Mouse (Mus musculus) kidney, embryonic 15.5 days (tissue): ENCODE results near the gene Mapk8ip2. TPM values are rescaled to one million over a fixed set of nuclear protein-coding genes. Genes with fewer than 3 reads are reported as not detected.

Experiments used
- ATAC-seq: fragments of 200-750 bp; cut with Nextera tagmentation; replicated peaks from 2 replicates; pipeline ENCODE4 v1.8.0; 2017; ENCODE audit warnings: moderate TSS enrichment; ENCODE audit not compliant: low FRiP score
- H3K27ac ChIP-seq: fragments of 300-500 bp; sonication (generic); 2 replicates; pipeline ENCODE4 v1.5.1; 2015; ENCODE audit warnings: mild to moderate bottlenecking, inconsistent platforms
- H3K27me3 ChIP-seq: fragments of 300-500 bp; sonication (generic); 2 replicates; pipeline ENCODE4 v1.6.1; 2015; ENCODE audit warnings: inconsistent platforms
- H3K36me3 ChIP-seq: fragments of 300-500 bp; sonication (generic); 2 replicates; pipeline ENCODE4 v1.6.1; 2015; ENCODE audit warnings: inconsistent platforms
- H3K4me1 ChIP-seq: fragments of 300-500 bp; sonication (generic); 2 replicates; pipeline ENCODE4 v1.6.1; 2015; ENCODE audit warnings: inconsistent platforms
- H3K4me2 ChIP-seq: fragments of 300-500 bp; sonication (generic); 2 replicates; pipeline ENCODE4 v1.6.1; 2015; ENCODE audit warnings: moderate library complexity, mild to moderate bottlenecking, inconsistent platforms
- H3K4me3 ChIP-seq: fragments of 300-500 bp; sonication (generic); replicated peaks from 2 replicates; pipeline ENCODE4 v1.5.1; 2015; ENCODE audit warnings: mild to moderate bottlenecking, inconsistent platforms
- H3K9ac ChIP-seq: fragments of 300-500 bp; sonication (generic); 2 replicates; pipeline ENCODE4 v1.6.1; 2015; ENCODE audit warnings: mild to moderate bottlenecking, inconsistent platforms
- H3K9me3 ChIP-seq: fragments of 300-500 bp; sonication (generic); replicated peaks from 2 replicates; pipeline ENCODE4 v1.6.1; 2016; ENCODE audit warnings: inconsistent platforms
- WGBS: fragments of 180-500 bp; shearing (Covaris S2); methylation state at CpG from one replicate; pipeline ENCODE4 v1.1.7; 2015; ENCODE audit warnings: mixed read lengths; 5-methylcytosine and 5-hydroxymethylcytosine counted together
- polyA plus RNA-seq: library from polyadenylated mRNA; unstranded; fragments of >200 nt; fragmentation: Nextera tagmentation; extraction: Ambion mirVana; gene quantifications from 2 replicates; pipeline ENCODE4 v1.2.1, GENCODE M21; 2015

The Mapk8ip2 gene
- polyA plus RNA-seq, 1 experiment from 2014 or later, result 1.7 TPM

DNA sequence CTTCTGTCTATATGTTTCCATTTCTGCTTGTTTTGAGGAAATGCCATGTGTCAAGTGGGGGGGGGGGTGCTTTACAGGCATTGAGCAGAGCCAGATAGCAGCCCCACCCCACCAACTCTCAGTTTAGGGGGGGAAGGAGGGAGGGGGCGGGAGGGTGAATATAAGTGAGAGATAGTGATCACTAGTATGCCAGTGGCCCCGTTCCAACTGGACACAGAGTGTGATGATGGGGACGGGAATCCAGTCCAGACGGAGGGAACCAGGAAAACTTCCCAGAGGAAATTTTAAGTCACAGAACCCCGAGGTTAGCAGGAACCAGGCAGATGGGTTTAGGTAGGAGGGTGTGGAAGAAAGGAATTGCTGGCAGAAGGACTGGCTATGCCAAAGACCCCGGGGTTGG is 1.9 kb downstream of the Mapk8ip2 start:
- Histone ChIP-seq H3K4me1 (peaks cover 13% of the 10 kb centered on the region), H3K9ac (no peak overlapping the region), H3K9me3 (no peaks in the 10 kb centered on the region), H3K4me3 (no peak overlapping the region), H3K4me2 (no peak overlapping the region), H3K27ac (no peak overlapping the region), H3K36me3 (no peaks in the 10 kb centered on the region), H3K27me3 (peaks cover 30% of the 10 kb centered on the region)
- 77% methylated on average over 6 of the region's 6 CpGs for WGBS
- ATAC-seq, result no peak

DNA sequence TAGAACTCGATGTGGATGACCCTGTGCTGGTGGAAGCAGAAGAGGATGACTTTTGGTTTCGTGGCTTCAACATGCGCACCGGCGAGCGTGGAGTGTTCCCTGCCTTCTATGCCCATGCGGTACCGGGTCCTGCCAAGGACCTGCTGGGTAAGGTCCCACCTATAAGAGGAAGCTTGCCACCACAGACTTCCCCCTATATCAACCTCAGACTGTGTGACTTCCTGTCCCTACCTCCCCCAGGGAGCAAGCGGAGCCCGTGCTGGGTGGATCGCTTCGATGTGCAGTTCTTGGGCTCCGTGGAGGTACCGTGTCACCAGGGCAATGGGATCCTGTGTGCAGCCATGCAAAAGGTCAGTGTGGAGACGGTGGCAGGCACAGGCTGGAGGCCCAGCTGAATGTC is 5.2 kb downstream of the Mapk8ip2 start:
- 89% methylated on average over 15 of the region's 15 CpGs for whole genome bisulfite sequencing
- H3K27me3 ChIP-seq, result peaks cover 19% of the 10 kb centered on the region
- H3K27ac ChIP-seq, result no peak overlapping the region
- peaks cover 7% of the 10 kb centered on the region for H3K4me1 ChIP-seq
- no peak overlapping the region for H3K4me3 ChIP-seq
- no peak overlapping the region for H3K9ac ChIP-seq
- no peaks in the 10 kb centered on the region for H3K9me3 ChIP-seq
- H3K4me2 ChIP-seq, result no peak overlapping the region
- no peaks in the 10 kb centered on the region for H3K36me3 ChIP-seq
- no peak for ATAC-seq

DNA sequence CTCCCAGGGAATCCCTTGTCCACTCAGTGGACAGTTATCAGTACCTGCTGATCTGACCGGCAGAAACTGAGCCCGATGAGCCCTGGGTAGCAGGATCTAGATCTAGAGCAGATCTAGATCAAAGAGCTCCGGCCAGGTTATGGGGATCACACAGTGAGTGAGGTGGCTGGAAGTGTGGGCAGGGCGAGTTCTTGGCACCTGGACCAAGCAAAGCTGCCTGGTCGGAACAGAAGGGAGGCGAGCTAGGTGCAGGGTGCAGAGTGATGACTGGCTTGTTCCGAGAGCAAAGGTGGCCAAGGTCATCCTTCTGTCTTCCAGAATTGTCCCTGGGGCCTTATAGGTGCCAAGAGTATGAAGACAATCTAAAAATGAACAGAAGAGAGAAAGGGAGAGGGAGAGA is 6.1 kb downstream of the Mapk8ip2 start:
- Histone ChIP-seq H3K4me3 (no peak overlapping the region), H3K9ac (no peak overlapping the region), H3K4me1 (no peaks in the 10 kb centered on the region), H3K9me3 (no peaks in the 10 kb centered on the region), H3K27ac (no peak overlapping the region), H3K4me2 (no peak overlapping the region), H3K36me3 (no peaks in the 10 kb centered on the region), H3K27me3 (0 out of 2 replicates have a peak, but pooled peaks cover 11% of the 10 kb centered on the region)
- 82% methylated on average over 7 of the region's 7 CpGs for WGBS
- ATAC-seq, result no peak

DNA sequence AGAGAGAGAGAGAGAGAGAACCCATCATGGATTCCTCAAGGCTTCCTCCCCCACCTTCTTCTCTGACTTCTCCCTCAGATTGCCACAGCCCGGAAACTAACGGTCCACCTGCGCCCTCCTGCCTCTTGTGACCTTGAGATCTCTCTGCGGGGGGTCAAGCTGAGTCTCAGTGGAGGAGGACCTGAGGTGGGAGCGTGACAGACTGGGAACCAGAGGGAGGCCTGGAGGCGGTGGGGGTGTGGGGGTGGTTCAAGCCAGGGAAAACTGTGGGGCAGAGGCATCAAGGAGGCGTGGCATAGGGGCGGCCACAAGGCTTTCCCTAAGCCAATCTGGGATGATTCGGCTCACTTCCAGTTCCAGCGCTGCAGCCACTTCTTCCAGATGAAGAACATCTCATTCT is 6.6 kb downstream of the Mapk8ip2 start:
- Histone ChIP-seq H3K4me2 (no peak overlapping the region), H3K4me3 (no peak overlapping the region), H3K36me3 (no peaks in the 10 kb centered on the region), H3K9ac (no peak overlapping the region), H3K27me3 (0 out of 2 replicates have a peak, but pooled peaks cover 6% of the 10 kb centered on the region), H3K9me3 (no peaks in the 10 kb centered on the region), H3K27ac (no peak overlapping the region), H3K4me1 (no peaks in the 10 kb centered on the region)
- no peak for ATAC-seq
- 72% methylated on average over 10 of the region's 10 CpGs for WGBS

DNA sequence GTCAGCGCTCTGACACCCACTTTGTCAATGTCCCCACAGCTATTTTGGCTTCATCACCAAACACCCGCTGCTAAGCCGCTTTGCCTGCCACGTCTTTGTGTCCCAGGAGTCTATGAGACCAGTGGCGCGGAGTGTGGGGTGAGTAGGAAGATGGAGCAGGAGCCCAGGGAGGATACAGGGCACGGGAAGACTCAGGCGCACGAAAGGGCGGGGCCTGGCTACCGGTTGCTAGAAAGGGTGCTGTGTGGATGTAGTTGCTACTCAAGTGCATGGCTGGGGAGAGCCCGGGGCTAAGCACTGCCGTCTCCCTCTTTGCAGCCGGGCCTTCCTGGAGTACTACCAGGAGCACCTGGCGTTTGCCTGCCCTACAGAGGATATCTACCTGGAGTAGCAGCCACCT is 7.6 kb downstream of the Mapk8ip2 start:
- Histone ChIP-seq H3K27ac (no peak overlapping the region), H3K4me3 (no peak overlapping the region), H3K9ac (no peak overlapping the region), H3K4me1 (no peaks in the 10 kb centered on the region), H3K36me3 (no peaks in the 10 kb centered on the region), H3K9me3 (no peaks in the 10 kb centered on the region), H3K4me2 (no peak overlapping the region), H3K27me3 (no peaks in the 10 kb centered on the region)
- 84% methylated on average over 15 of the region's 15 CpGs for WGBS
- ATAC-seq, result no peak

DNA sequence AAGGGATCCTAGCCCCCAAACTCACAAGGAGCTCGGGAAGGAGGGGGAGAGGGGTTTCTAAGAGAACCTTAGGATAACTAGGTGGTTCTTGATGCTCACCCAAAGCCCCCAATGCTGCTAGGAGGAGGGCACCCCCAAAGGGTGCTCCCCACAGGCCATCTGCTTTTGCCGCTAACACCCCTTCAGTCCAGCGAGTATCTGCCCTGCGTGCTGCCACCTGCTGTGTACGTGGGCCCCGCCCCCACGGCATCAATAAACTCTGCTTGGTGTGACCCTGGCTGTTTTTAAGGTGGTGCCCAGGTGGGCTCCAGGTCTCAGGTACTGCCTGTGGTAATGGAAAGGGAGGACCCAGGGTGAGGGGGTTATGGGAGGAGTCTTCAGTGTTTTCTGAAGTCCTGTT is 8.5 kb downstream of the Mapk8ip2 start:
- 74% methylated on average over 7 of the region's 7 CpGs for WGBS
- Histone ChIP-seq H3K9ac (no peak overlapping the region), H3K4me1 (no peaks in the 10 kb centered on the region), H3K9me3 (no peaks in the 10 kb centered on the region), H3K36me3 (no peaks in the 10 kb centered on the region), H3K4me2 (no peak overlapping the region), H3K4me3 (no peak overlapping the region), H3K27me3 (no peaks in the 10 kb centered on the region), H3K27ac (no peak overlapping the region)
- ATAC-seq, result no peak

DNA sequence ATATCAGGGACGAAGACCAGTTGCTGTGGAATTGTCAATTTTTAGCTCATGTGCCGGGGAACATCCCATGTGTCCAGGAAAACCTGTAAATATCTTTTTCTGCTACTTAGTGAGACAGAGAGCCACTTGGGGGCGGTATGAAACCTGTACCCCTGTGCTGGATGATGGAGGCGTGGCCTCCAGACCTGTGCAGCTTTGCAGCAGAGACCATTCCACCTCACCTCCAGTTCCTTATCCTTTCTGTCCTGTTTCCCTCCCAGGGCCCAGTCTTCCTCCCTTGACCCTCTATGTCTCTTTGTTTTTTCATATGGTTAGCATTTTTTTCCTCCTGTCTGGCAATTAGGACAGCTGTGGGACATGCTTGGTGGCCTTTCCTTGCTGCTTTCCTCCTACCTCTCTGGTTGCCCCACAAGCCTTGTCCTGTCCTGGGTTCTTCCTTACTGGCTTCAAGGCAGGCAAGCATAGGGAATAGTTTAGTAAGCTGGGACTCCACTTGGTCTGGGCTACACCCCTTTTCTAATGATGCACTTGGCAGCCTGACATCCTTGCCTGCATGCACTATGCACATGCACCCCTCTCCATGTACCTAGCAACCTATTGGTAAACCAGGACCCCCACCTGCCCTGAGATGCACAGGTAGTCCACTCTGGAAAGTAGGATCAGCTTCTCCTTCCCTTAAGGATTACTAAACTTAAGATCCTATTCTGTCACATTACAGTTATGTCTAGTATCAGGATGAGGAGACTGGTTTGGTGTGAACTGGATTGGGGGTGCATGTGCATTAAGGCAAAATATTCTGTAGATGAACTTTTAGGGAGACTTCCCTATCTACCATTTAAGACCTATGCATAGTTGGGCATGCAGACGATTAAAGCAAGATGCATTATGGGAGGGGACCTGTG is 9.9 kb downstream of the Mapk8ip2 start:
- Histone ChIP-seq H3K36me3 (no peaks in the 10 kb centered on the region), H3K9me3 (no peaks in the 10 kb centered on the region), H3K4me2 (no peak overlapping the region), H3K27me3 (no peaks in the 10 kb centered on the region), H3K4me1 (no peaks in the 10 kb centered on the region), H3K9ac (no peak overlapping the region), H3K27ac (no peak overlapping the region), H3K4me3 (no peak overlapping the region)
- WGBS, result 56% methylated on average over 5 of the region's 5 CpGs
- no peak for ATAC-seq

DNA sequence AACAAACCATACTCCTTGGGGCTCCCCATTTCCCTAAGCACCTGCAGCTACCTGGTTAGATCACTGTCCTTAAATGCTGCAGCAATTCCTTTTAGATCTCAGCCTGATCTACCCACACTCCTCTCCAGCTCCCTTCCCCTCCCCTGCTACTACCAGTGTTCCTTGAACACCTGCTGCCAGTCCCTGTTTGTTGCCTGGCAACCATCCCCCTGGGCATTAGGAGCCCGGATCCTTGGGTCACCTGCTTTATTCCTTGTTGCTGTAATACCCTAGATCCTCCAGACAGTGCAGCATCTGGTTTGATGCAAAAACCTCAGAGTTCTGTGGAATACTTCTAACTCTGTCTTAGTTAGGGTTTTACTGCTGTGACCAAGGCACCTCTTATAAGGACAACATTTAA is 11.3 kb downstream of the Mapk8ip2 start:
- 5% methylated on average over 1 of the region's 1 CpGs for WGBS
- Histone ChIP-seq H3K27me3 (no peaks in the 10 kb centered on the region), H3K9ac (no peak overlapping the region), H3K27ac (no peak overlapping the region), H3K4me3 (no peak overlapping the region), H3K4me1 (no peaks in the 10 kb centered on the region), H3K4me2 (no peak overlapping the region), H3K9me3 (no peaks in the 10 kb centered on the region), H3K36me3 (no peaks in the 10 kb centered on the region)
- no peak for ATAC-seq

DNA sequence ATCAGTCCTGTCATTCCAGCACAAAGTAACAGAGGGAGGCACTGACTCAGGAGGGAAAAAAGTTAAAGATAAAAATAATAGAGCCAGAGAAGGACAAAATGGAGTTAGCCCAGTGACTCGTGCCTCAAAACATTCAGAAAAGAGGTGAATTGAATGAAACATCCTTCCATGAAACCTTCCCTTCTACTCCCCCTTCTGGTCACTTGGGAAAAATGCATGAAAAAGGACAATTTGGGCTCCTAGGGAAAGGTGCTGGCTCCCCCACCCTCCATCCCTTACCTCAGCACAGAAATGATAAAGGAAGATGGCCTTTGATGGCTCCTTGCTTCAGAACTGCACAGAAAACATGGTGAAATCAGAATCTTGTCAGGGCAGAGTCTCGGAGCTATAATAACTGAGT is 14.9 kb downstream of the Mapk8ip2 start:
- Histone ChIP-seq H3K9me3 (no peaks in the 10 kb centered on the region), H3K36me3 (no peaks in the 10 kb centered on the region), H3K9ac (no peak overlapping the region), H3K4me3 (no peak overlapping the region), H3K4me1 (no peaks in the 10 kb centered on the region), H3K4me2 (no peak overlapping the region), H3K27ac (no peak overlapping the region), H3K27me3 (no peaks in the 10 kb centered on the region)
- WGBS, result 40% methylated on average over 2 of the region's 2 CpGs
- ATAC-seq, result no peak

DNA sequence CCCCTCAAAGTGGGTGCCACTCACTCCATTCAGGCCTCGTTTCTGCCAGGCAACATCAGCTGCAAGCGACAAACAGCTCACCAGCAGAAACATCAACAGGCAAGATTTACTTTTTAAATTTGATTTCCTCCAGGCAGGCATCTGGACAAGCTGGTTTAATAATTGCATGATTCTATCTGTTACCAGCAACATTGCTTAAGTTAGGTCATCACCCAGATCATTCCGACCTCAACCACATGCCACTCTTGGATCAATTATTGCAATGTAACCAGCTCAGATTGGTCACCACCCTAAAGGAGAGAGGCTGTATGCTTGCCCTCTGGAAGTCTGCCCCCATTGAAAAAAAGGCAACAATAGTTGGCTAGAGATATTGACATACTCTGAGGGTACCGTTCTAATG is 17.8 kb downstream of the Mapk8ip2 start:
- Histone ChIP-seq H3K27ac (no peak overlapping the region), H3K27me3 (no peaks in the 10 kb centered on the region), H3K9me3 (no peaks in the 10 kb centered on the region), H3K4me2 (no peak overlapping the region), H3K4me3 (no peak overlapping the region), H3K36me3 (no peaks in the 10 kb centered on the region), H3K4me1 (peaks cover 10% of the 10 kb centered on the region), H3K9ac (no peak overlapping the region)
- 86% methylated on average over 4 of the region's 4 CpGs for WGBS
- no peak for ATAC-seq

DNA sequence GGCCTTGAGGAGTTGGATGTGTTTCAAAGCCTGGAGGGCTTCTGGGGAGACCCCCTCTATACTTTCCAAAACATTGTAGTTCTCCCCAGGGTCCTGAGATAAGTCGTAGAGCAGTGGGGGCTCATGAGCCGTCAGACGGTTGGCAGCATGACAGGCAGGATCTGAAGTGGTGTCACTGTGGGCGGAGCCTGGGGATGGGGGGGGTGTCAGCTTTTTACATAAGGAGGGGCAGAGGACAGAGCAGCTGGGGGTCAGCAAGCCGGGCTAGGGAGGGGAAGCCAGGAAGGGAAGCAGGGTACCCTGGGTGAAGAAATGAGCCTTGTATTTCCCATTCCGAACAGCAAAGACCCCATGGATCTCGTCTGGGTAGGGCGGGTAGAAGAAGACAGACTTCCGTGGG is 19.7 kb downstream of the Mapk8ip2 start:
- no peak overlapping the region for H3K4me3 ChIP-seq
- no peak overlapping the region for H3K9ac ChIP-seq
- H3K9me3 ChIP-seq, result no peaks in the 10 kb centered on the region
- ATAC-seq, result no peak
- no peak overlapping the region for H3K4me2 ChIP-seq
- no peaks in the 10 kb centered on the region for H3K27me3 ChIP-seq
- H3K36me3 ChIP-seq, result no peaks in the 10 kb centered on the region
- WGBS, result 92% methylated on average over 9 of the region's 9 CpGs
- peaks cover 10% of the 10 kb centered on the region for H3K4me1 ChIP-seq
- H3K27ac ChIP-seq, result no peak overlapping the region

DNA sequence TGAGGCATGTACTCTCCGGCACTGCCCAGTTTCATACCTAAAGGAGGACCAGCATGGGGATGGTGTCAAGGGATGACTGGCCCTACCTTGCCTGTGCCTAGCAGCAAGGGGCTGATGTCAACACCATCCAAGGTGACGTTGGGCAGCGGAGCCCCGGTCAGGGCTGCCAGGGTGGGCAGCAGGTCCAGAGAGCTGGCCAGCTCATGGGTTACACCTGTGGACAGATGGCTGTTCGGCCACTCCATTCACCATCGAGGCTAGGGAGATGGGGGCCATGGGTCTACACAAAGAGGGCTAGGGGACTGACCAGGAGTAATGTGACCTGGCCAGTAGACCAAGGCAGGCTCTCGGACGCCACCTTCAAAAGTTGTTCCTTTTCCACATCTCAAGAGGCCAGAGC is 20.2 kb downstream of the Mapk8ip2 start:
- ATAC-seq, result no peak
- WGBS, result 97% methylated on average over 8 of the region's 8 CpGs

More for the DNA sequence above, 20.2 kb downstream of the Mapk8ip2 start:
- H3K4me3 ChIP-seq, result no peak overlapping the region
- no peak overlapping the region for H3K27ac ChIP-seq
- H3K27me3 ChIP-seq, result no peaks in the 10 kb centered on the region
- H3K9me3 ChIP-seq, result no peaks in the 10 kb centered on the region
- no peak overlapping the region for H3K4me2 ChIP-seq
- H3K4me1 ChIP-seq, result peaks cover 10% of the 10 kb centered on the region
- no peak overlapping the region for H3K9ac ChIP-seq
- no peaks in the 10 kb centered on the region for H3K36me3 ChIP-seq
